Mouse (Mus musculus) right cerebral cortex, adult 18-20 months (tissue): Measurements from ENCODE around the gene B4gat1.
"Not testable (repeated sequence)": the region's sequence is repeated elsewhere in the genome, so short reads cannot be mapped to it uniquely, and the experiment has no call there.

Experiments used
- DNase-seq: peaks from one replicate; pipeline ENCODE4 v3.0.0; 2022; ENCODE audit warnings: mixed read lengths

B4gat1 gene

DNA sequence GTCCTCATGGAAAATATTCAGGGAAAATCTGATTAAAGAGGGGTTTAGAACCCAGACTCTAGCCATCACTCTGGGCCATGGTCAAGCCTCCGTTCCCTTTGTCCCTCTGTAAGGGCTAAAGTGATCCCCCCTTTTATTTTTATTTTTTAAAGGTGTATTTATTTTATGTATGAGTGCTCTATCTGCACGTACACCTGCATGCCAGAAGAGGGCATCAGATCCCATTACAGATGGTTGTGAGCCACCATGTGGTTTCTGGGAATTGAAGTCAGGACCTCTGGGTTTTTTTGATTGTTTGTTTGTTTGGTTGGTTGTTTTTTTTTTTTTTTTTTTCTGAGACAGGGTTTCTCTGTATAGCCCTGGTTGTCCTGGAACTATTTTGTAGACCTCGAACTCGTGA lies 47.9 kb downstream of the B4gat1 start:
- not testable (repeated sequence) for DNase-seq

DNA sequence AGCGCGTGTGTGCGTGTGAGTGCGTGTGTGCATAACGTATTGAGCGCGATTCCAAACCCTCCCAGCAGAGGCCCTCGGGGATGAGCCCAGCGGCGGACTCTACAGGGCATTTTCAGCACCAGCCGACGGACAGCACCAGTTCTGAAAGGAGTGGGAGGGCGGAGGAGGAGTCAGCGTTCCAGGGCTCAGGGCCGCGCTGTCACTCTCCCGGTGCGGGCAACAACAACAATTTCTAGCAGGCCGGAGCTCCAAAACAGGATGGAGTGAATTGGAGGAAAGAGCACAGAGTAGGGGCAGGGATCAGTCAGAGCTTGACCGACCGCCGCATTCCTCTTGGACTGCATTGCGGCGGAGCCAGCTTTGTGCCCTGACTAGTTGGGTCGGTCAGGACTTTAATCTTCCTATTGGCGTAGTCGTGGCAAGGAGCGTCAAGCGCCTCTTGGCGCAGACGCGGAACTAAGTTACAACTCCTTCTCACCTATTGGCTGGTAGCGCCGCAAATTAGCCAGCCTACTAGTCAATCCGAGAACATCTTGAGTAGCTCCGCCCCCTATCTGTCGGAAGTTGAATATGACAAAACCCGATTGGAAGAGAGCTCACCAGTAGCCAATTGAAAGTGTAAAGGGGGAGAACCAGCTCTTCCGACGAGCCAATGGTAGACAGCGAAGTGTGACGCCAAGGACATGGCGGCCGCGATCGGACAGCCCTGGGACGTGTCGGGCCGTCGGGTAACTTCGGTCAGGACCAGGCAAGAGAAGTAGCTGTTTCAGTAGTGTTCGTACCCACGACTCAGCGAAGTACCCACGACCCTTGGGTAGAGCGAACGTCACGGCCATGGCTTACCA lies 49.5 kb downstream of the B4gat1 start, which contains the start of gene Yif1a:
TSS of gene Yif1a (plus strand) at position 655 of the 845 bp plus-strand sequence.
- peak; percentile 98 for DNase-seq

DNA sequence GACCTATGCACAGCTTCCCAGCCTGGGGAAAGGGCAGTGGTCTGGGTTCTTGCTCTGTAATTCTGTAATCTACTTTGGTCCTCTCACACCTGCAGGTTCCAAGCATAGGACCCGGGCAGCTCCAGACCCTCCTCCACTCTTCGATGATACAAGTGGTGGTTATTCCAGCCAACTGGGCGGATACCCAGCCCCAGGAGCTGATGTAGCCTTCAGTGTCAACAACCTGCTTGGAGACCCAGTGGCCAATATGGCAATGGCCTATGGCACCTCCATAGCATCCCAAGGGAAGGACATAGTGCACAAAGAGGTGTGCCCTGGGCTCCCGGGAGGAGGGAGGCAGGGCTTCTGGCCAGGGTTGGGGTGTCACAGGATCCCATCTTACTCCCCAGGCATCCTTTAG lies 50.7 kb downstream of the B4gat1 start:
- DNase-seq = no peak
